ENCODE assay signal across 12 mouse cellular contexts in the genomic region with DNA sequence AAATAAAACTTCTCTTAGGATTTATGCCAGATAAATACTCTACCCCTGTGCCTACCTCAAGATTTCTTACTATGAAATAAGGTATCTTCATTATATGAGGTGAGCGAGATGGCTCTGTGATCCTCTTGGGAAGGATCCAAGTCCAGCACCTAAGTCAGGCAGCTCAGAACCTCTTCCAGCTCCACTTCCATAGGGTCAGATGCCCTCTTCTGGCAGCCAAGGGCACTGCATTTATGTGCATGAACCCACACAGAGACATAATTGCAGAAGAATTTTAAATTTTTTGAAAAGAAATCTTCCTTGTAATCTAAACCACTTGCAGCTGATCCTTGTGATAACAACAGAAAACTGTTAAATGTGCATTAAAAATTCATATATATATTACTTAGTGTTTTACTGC.
DNase-seq lines count a peak whose midpoint lies in the region; ATAC-seq and TF ChIP-seq lines count a peak whose summit lies in the region.
"Had no signal": no experiment of that assay in that cellular context is flagged by ENCODE, and none has a peak within 500 bp of the region (broad histone marks: within the 10 kb centered on the region; RNA-seq: fewer than 3 reads in every experiment).

No protein-coding gene starts in this region.

- no peak overlapping the region for H3K4me3 ChIP-seq in liver, postnatal 0 days (ENCODE audit: low read depth, low read length)
- H3K4me3 ChIP-seq in small intestine, adult 2 months (ENCODE audit: low read depth, low read length): no peak overlapping the region
- H3K4me3 ChIP-seq: embryonic facial prominence, embryonic 15.5 days; myocyte had no signal

- DNase-seq in adrenal gland, postnatal 14 days: peak; percentile 25
- no peak for DNase-seq in adrenal gland, postnatal 4 days (ENCODE audit: low spot score in 2 of 2)
- DNase-seq in liver, postnatal 0 days: no peak
- DNase-seq in liver: no peak
- DNase-seq in NIH3T3 (ENCODE audit: low read depth): peak; percentile 48
- DNase-seq in ovary, postnatal 36 days (ENCODE audit: low spot score): no peak
- no peak for DNase-seq in heart, adult 8-10 months (ENCODE audit: low spot score)
- DNase-seq: cerebellum, adult 9-10 months had no signal

- peak; percentile 51 for TF ChIP-seq CTCF in liver, postnatal 0 days (IDR thresholded peaks at IDR 0.05; ENCODE audit: low read depth)
- peak; percentile 36; the same call in 1 of the 2 replicates for TF ChIP-seq CTCF in small intestine, adult 2 months (IDR thresholded peaks at IDR 0.05; ENCODE audit: extremely low read depth, insufficient read length, insufficient replicate concordance, low read depth, low read length)

- no peak for TF ChIP-seq EP300 in liver, postnatal 0 days (IDR thresholded peaks at IDR 0.05; ENCODE audit: low read depth)

- no peak for ATAC-seq in liver, postnatal 0 days

- no peaks in the 10 kb centered on the region for H3K36me3 ChIP-seq in liver, postnatal 0 days (replicated peaks; ENCODE audit: insufficient read depth, low read length)
- no peaks in the 10 kb centered on the region for H3K36me3 ChIP-seq in small intestine, adult 2 months (ENCODE audit: control insufficient read depth, insufficient read depth, low read length)
- H3K36me3 ChIP-seq: embryonic facial prominence, embryonic 15.5 days had no signal

- WGBS in liver, postnatal 0 days (ENCODE audit: insufficient replicate concordance): 90% methylated on average over 1 of the region's 1 CpGs
- WGBS in small intestine, adult 2 months: 95% methylated on average over 1 of the region's 1 CpGs

- no peak overlapping the region for H3K27ac ChIP-seq in liver, postnatal 0 days (ENCODE audit: low read depth)
- H3K27ac ChIP-seq in small intestine, adult 2 months (ENCODE audit: insufficient read depth, low read depth, low read length): no peak overlapping the region
- H3K27ac ChIP-seq: embryonic facial prominence, embryonic 15.5 days; macrophage had no signal

- H3K4me2 ChIP-seq in liver, postnatal 0 days (ENCODE audit: low read depth, low read length): no peak overlapping the region
- H3K4me2 ChIP-seq: embryonic facial prominence, embryonic 15.5 days had no signal

- no peak for TF ChIP-seq POLR2A in small intestine, adult 2 months (IDR thresholded peaks at IDR 0.05; ENCODE audit: low read depth, low read length)

- no peak overlapping the region for H3K9ac ChIP-seq in liver, postnatal 0 days (replicated peaks)
- H3K9ac ChIP-seq: embryonic facial prominence, embryonic 15.5 days had no signal

- H3K27me3 ChIP-seq in liver, postnatal 0 days (ENCODE audit: insufficient read depth, low read length): no peaks in the 10 kb centered on the region
- H3K27me3 ChIP-seq in small intestine, adult 2 months (ENCODE audit: control insufficient read depth, insufficient read depth, low read length): no peaks in the 10 kb centered on the region
- H3K27me3 ChIP-seq: embryonic facial prominence, embryonic 15.5 days had no signal

- H3K9me3 ChIP-seq in liver, postnatal 0 days (ENCODE audit: low read length): no peaks in the 10 kb centered on the region
- H3K9me3 ChIP-seq: embryonic facial prominence, embryonic 15.5 days had no signal

- H3K4me1 ChIP-seq in liver, postnatal 0 days (ENCODE audit: insufficient read depth): no peaks in the 10 kb centered on the region
- no peaks in the 10 kb centered on the region for H3K4me1 ChIP-seq in small intestine, adult 2 months (ENCODE audit: control insufficient read depth, insufficient read depth, insufficient read length, low read length)
- H3K4me1 ChIP-seq: embryonic facial prominence, embryonic 15.5 days had no signal

Comparison
In these comparisons a context has a peak if more than half of its experiments do, and no peak if none do; other contexts are left out.
1. DNase-seq: peak in adrenal gland, postnatal 14 days (single experiment) and NIH3T3 (single experiment); none in adrenal gland, postnatal 4 days (0 of 2), liver, postnatal 0 days (single experiment), liver (single experiment), ovary, postnatal 36 days (single experiment) and heart, adult 8-10 months (single experiment).